Comparison of ENCODE assay signal across 1 mouse cellular context in genomic region chr9:57658970-57659369, GRCm38 (mm10).
TF ChIP-seq lines count a peak whose summit lies in the region.

No protein-coding gene starts in this region.

TF ChIP-seq in MEL, 35 proteins besides CTCF, POLR2A, EP300 and RAD21:
- TF ChIP-seq RCOR1 (IDR thresholded peaks at IDR 0.05; ENCODE audit: low read depth, low read length) (no peak), CHD1 (IDR thresholded peaks at IDR 0.05; ENCODE audit: low read depth, low read length) (no peak), MYC (IDR thresholded peaks at IDR 0.05; ENCODE audit: low read depth, low read length) (0 out of 2 replicates have a peak, but pooled peaks have one; percentile 33), BHLHE40 (IDR thresholded peaks at IDR 0.05; ENCODE audit: borderline replicate concordance, low read depth, low read length) (no peak), E2F4 (IDR thresholded peaks at IDR 0.05; ENCODE audit: borderline replicate concordance, low read depth, low read length) (no peak), SMC3 (IDR thresholded peaks at IDR 0.05; ENCODE audit: low read depth, low read length) (peak; percentile 32; the same call in 1 of the 2 replicates), MAX (IDR thresholded peaks at IDR 0.05; ENCODE audit: low read length) (peak; percentile 38; the same call in 1 of the 2 replicates)
